Mouse (Mus musculus): ENCODE measurements at regions not wholly inside any gene's neighbourhood (a gene's known extent, or its start where the extent isn't known, plus 50 kb on each side); places are given as distances from the start of the nearest gene placed in this dataset.

DNA sequence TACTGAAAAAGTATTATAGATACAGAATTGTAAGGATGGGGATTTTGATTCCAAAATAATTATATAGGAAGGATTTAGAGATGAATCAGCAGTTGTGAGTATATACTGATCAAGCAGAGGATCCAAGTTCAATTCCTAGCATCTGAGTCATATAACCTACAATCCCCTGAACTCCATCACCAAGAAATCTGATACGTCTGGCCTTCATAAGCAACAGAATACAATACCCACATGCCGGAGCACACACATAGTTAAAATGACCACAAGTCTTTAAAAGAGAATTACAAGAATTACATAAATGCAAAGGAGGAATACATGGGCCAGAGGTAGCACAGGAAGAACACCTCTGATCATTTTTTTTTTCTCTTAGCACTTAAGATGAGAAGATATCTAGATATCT is 847.7 kb downstream of the D3Ertd751e start:
- peak; percentile 4 for DNase-seq (ENCODE audit: inconsistent ontology term)

DNA sequence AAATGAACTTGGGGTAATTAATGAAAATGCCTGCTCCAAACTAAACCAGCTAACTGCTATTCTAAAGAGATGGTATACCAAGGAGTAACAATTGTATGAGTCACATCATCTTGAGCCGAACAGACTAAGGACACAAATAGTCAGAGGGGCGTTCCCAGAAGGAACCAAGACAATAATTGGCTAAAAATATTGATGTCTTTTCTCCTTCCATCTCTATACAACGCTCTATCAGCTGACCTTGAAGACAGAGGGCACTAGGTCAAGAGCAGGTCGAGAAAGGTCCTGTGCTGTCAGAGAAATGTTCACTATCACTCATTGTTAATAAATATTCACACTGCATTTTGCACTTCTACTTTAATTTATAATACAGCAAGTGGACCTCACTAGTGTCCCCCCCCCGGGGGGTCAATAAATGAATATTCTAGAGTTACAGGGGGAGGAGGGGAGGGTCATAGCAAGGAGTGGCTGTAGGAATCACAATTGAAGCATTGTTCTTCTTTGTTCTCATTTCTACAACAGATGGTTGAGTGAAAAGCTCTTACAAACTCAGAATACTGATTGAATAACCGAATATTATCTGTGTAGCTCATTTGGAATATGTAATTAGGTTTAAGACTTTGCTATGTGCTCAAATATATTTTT is 851.5 kb downstream of the D3Ertd751e start:
- peak; percentile 19 for DNase-seq (ENCODE audit: inconsistent ontology term)

DNA sequence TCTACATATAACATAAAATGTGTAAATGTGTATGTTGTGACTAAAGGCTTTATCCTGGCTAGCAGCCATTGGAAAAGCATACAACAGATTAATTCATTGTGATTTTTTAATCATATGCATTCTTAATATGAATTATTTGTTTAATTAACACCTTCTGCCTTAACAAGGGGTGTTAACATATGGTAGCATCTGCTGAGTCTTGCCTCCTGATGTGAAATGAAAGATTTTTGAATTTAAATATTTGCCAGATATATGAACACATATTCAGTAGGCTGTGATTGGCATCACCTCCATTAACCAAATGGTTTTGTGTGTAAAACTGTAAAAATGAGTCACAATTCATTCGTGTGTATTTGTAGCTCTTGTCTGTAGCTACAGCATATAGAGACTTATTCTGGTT is 854.3 kb downstream of the D3Ertd751e start:
- no peak for DNase-seq (ENCODE audit: inconsistent ontology term)
